Mouse (Mus musculus) urinary bladder, adult 18-20 months (tissue): ENCODE data around the gene Thop1.
"Not testable (repeated sequence)": the region's sequence is repeated elsewhere in the genome, so short reads cannot be mapped to it uniquely, and the experiment has no call there.

Experiments used
- DNase-seq, 2 experiments: peaks; one replicate each; pipeline ENCODE4 v3.0.0; 2022; ENCODE audit warnings: low spot score in 2 of 2, mixed read lengths in 2 of 2

The Thop1 gene

GRCm38 (mm10) chr10:81069836-81070235 is at the start of gene Thop1:
Gene Thop1 (plus strand): TSS chr10:81070035.
- DNase-seq: peak; percentile 82 to 96

- DNase-seq: no peak
These were observed 49.6 kb upstream of the Thop1 start for GRCm38 (mm10) chr10:81020207-81020606.

- no peak for DNase-seq
These were observed 48.2 kb upstream of the Thop1 start for GRCm38 (mm10) chr10:81021547-81022110.

- DNase-seq: no peak
These were observed 47.1 kb upstream of the Thop1 start for GRCm38 (mm10) chr10:81022744-81023143.

- no peak for DNase-seq
These were observed 45.4 kb upstream of the Thop1 start for GRCm38 (mm10) chr10:81024346-81024937.

- DNase-seq: no peak
These were observed 44.7 kb upstream of the Thop1 start for GRCm38 (mm10) chr10:81025047-81025621.

- DNase-seq: no peak
These were observed 44.1 kb upstream of the Thop1 start, which contains the start of gene Diras1 for GRCm38 (mm10) chr10:81025639-81026275. Gene Diras1 (minus strand): TSS chr10:81025662.

GRCm38 (mm10) chr10:81026857-81027256 is 43.0 kb upstream of the Thop1 start:
- DNase-seq: no peak

GRCm38 (mm10) chr10:81027331-81027730 is 42.5 kb upstream of the Thop1 start:
- no peak for DNase-seq

GRCm38 (mm10) chr10:81028219-81028618 is 41.6 kb upstream of the Thop1 start:
- DNase-seq: no peak

GRCm38 (mm10) chr10:81029031-81029430 is 40.8 kb upstream of the Thop1 start:
- DNase-seq: no peak

- DNase-seq: no peak
These were observed 36.2 kb upstream of the Thop1 start for GRCm38 (mm10) chr10:81033586-81033985.

GRCm38 (mm10) chr10:81036251-81036650 is 33.6 kb upstream of the Thop1 start:
- no peak for DNase-seq

- peak; percentile 94 to 100 for DNase-seq
These were observed 32.8 kb upstream of the Thop1 start, which contains the start of gene Slc39a3 for GRCm38 (mm10) chr10:81036988-81037580. Gene Slc39a3 (minus strand): TSS chr10:81037426.

GRCm38 (mm10) chr10:81041458-81042175 is 28.2 kb upstream of the Thop1 start:
- DNase-seq: peak; percentile 28 to 54

- DNase-seq: not testable (repeated sequence)
These were observed 24.6 kb upstream of the Thop1 start for GRCm38 (mm10) chr10:81045246-81045645.

- DNase-seq: no peak
These were observed 19.2 kb upstream of the Thop1 start for GRCm38 (mm10) chr10:81050645-81051044.

- DNase-seq: no peak
These were observed 18.7 kb upstream of the Thop1 start for GRCm38 (mm10) chr10:81051133-81051532.

GRCm38 (mm10) chr10:81052577-81052976 is 17.3 kb upstream of the Thop1 start:
- no peak for DNase-seq

- no peak for DNase-seq
These were observed 14.7 kb upstream of the Thop1 start for GRCm38 (mm10) chr10:81055169-81055568.

GRCm38 (mm10) chr10:81055802-81056340 is 14.0 kb upstream of the Thop1 start:
- DNase-seq: not testable (repeated sequence)
